Mouse (Mus musculus): ENCODE results near the gene Disp2. TPM values are rescaled to one million over a fixed set of nuclear protein-coding genes. Genes with fewer than 3 reads are reported as not detected.

The Disp2 gene
- total and polyA plus RNA-seq, 3 experiments, result 0.15 to 0.43 TPM; not detected in 1

- no peak overlapping the region for H3K9ac ChIP-seq (ENCODE audit: control insufficient read depth, low read depth, low read length, poor library complexity, severe bottlenecking)
- H3K36me3 ChIP-seq (ENCODE audit: control insufficient read depth in 1 of 2, insufficient read depth in 2 of 2, low read length in 2 of 2), result peaks cover 0 to 13% of the 10 kb centered on the region in 2 experiments; a peak in 2 of 4 replicates
- H3K27me3 ChIP-seq (ENCODE audit: control insufficient read depth in 1 of 2, insufficient read depth in 2 of 2, low read length in 2 of 2), result no peaks in the 10 kb centered on the region
- no peak overlapping the region for H3K4me3 ChIP-seq (ENCODE audit: control insufficient read depth in 1 of 2, insufficient read depth in 1 of 2, low read depth in 2 of 2, low read length in 2 of 2)
- no peak overlapping the region for H3K27ac ChIP-seq (ENCODE audit: control insufficient read depth, low read depth, low read length)
- H3K4me1 ChIP-seq (ENCODE audit: control insufficient read depth in 1 of 2, insufficient read depth in 2 of 2, low read length in 2 of 2), result peaks cover 13 to 42% of the 10 kb centered on the region in 2 experiments
- H3K9me3 ChIP-seq (replicated peaks; ENCODE audit: insufficient read depth, low read length), result no peaks in the 10 kb centered on the region
- DNase-seq (ENCODE audit: low read depth, low spot score), result no peak
- H3K79me2 ChIP-seq (ENCODE audit: control insufficient read depth, insufficient read depth, low read length, poor library complexity), result no peaks in the 10 kb centered on the region
- TF ChIP-seq E2F4 (IDR thresholded peaks at IDR 0.05; ENCODE audit: borderline replicate concordance, low read depth, low read length) (no peak), SMC3 (IDR thresholded peaks at IDR 0.05; ENCODE audit: low read depth, low read length) (no peak), RCOR1 (IDR thresholded peaks at IDR 0.05; ENCODE audit: low read depth, low read length) (peak; percentile 84), ZKSCAN1 (IDR thresholded peaks at IDR 0.05; ENCODE audit: low read depth, low read length) (no peak), KAT2A (conservative IDR thresholded peaks at IDR 0.05; ENCODE audit: low read depth, low read length) (no peak), BHLHE40 (IDR thresholded peaks at IDR 0.05; ENCODE audit: borderline replicate concordance, low read depth, low read length) (0 out of 2 replicates have a peak, but pooled peaks have one; percentile 12), TBP (IDR thresholded peaks at IDR 0.05; ENCODE audit: low read depth, low read length) (no peak), UBTF (IDR thresholded peaks at IDR 0.05; ENCODE audit: borderline replicate concordance, insufficient read depth, low read depth, low read length) (no peak), RAD21 (IDR thresholded peaks at IDR 0.05; ENCODE audit: low read depth, low read length) (no peak), MXI1 (IDR thresholded peaks at IDR 0.05; ENCODE audit: low read depth, low read length) (no peak), POLR2A (IDR thresholded peaks at IDR 0.05; ENCODE audit: control insufficient read depth in 1 of 2, insufficient read depth in 1 of 2, low read depth in 1 of 2, low read length in 2 of 2, poor library complexity in 1 of 2) (no peak), MEF2A (IDR thresholded peaks at IDR 0.05; ENCODE audit: extremely low read depth, insufficient replicate concordance, low read depth, low read length, poor library complexity, severe bottlenecking) (no peak), MAZ (IDR thresholded peaks at IDR 0.05; ENCODE audit: low read depth, low read length) (no peak), ZMIZ1 (IDR thresholded peaks at IDR 0.05; ENCODE audit: low read depth, low read length) (no peak), EP300 (IDR thresholded peaks at IDR 0.05; ENCODE audit: low read depth in 1 of 2, low read length in 2 of 2) (peak in 1 of 2 experiments; percentile 49; a peak in 1 of 4 replicates), GATA1 (IDR thresholded peaks at IDR 0.05; ENCODE audit: low read depth, low read length) (0 out of 2 replicates have a peak, but pooled peaks have one; percentile 35), ZC3H11A (IDR thresholded peaks at IDR 0.05; ENCODE audit: low read depth, low read length) (no peak), ETS1 (IDR thresholded peaks at IDR 0.05; ENCODE audit: low read depth, low read length) (no peak), POLR2AphosphoS5 (IDR thresholded peaks at IDR 0.05; ENCODE audit: borderline replicate concordance, low read depth, low read length) (no peak), POLR2AphosphoS2 (IDR thresholded peaks at IDR 0.05; ENCODE audit: low read length) (no peak), MAFK (IDR thresholded peaks at IDR 0.05; ENCODE audit: borderline replicate concordance, low read depth, low read length) (no peak), NRF1 (IDR thresholded peaks at IDR 0.05; ENCODE audit: insufficient read depth, low read depth, low read length, poor library complexity, severe bottlenecking) (no peak), CHD2 (IDR thresholded peaks at IDR 0.05; ENCODE audit: low read length) (no peak), MYC (IDR thresholded peaks at IDR 0.05; ENCODE audit: low read depth, low read length) (no peak), TAL1 (IDR thresholded peaks at IDR 0.05; ENCODE audit: low read length) (no peak), TCF12 (IDR thresholded peaks at IDR 0.05; ENCODE audit: low read depth, low read length) (peak; percentile 16; the same call in 1 of the 2 replicates), HCFC1 (IDR thresholded peaks at IDR 0.05; ENCODE audit: low read depth, low read length) (no peak), JUND (IDR thresholded peaks at IDR 0.05; ENCODE audit: low read depth, low read length) (no peak), MYB (IDR thresholded peaks at IDR 0.05; ENCODE audit: low read depth, low read length) (no peak), CHD1 (IDR thresholded peaks at IDR 0.05; ENCODE audit: low read depth, low read length) (no peak), NELFE (IDR thresholded peaks at IDR 0.05; ENCODE audit: low read depth, low read length) (no peak), USF1 (IDR thresholded peaks at IDR 0.05; ENCODE audit: low read depth, low read length) (no peak), CTCF (IDR thresholded peaks at IDR 0.05 in 2 of 3, conservative IDR thresholded peaks at IDR 0.05 in 1 of 3; ENCODE audit: control insufficient read depth in 1 of 3, insufficient read depth in 1 of 3, low read depth in 2 of 3, low read length in 3 of 3, poor library complexity in 1 of 3, severe bottlenecking in 1 of 3) (no peak), GABPA (IDR thresholded peaks at IDR 0.05; ENCODE audit: low read depth, low read length) (no peak), MAX (IDR thresholded peaks at IDR 0.05; ENCODE audit: low read length) (no peak), SIN3A (IDR thresholded peaks at IDR 0.05; ENCODE audit: low read length) (no peak), USF2 (IDR thresholded peaks at IDR 0.05; ENCODE audit: borderline replicate concordance in 1 of 2, insufficient read depth in 1 of 2, low read depth in 1 of 2, low read length in 2 of 2) (no peak), ELF1 (IDR thresholded peaks at IDR 0.05; ENCODE audit: low read depth, low read length) (no peak)
These were observed 5.0 kb upstream of the Disp2 start for GRCm38 (mm10) chr2:118774536-118774935.

All from MEL (cell line).